ENCODE assay signal across 16 mouse cellular contexts in genomic region chr9:66895995-66896394, GRCm38 (mm10). TPM values are rescaled to one million over a fixed set of nuclear protein-coding genes. Genes with fewer than 3 reads are reported as not detected.
A peak's percentile ranks its signal among the peaks of the same experiment; 100 is the strongest.
DNase-seq lines count a peak whose midpoint lies in the region; ATAC-seq lines count a peak whose summit lies in the region.
"Had no signal": no experiment of that assay in that cellular context is flagged by ENCODE, and none has a peak within 500 bp of the region (broad histone marks: within the 10 kb centered on the region; RNA-seq: fewer than 3 reads in every experiment).

No protein-coding gene starts in this region.

- no peak overlapping the region for H3K4me3 ChIP-seq in limb, embryonic 10.5 days
- H3K4me3 ChIP-seq: forebrain, embryonic 12.5 days; limb, embryonic 12.5 days had no signal

- intact Hi-C loops in heart, postnatal 10 days (cut with DNase I), result loop anchor here (2.0 kb wide), 1 partner anchor 19 kb away; no protein-coding TSS in a partner anchor

- peak; percentile 85 for ATAC-seq in erythroid progenitor cell, adult 5-6 weeks (replicated peaks; ENCODE audit: low FRiP score, poor library complexity, severe bottlenecking)
- ATAC-seq in megakaryocyte progenitor cell, adult 5-6 weeks (replicated peaks; ENCODE audit: poor library complexity), result peak; percentile 79
- ATAC-seq in monocyte, adult 5-6 weeks (replicated peaks; ENCODE audit: insufficient number of reproducible peaks, low FRiP score, low TSS enrichment, poor library complexity, severe bottlenecking), result no peak

- 88% methylated on average over 5 of the region's 5 CpGs for WGBS in limb, embryonic 10.5 days

- peaks cover 14% of the 10 kb centered on the region for H3K4me1 ChIP-seq in limb, embryonic 10.5 days

- H3K27ac ChIP-seq in limb, embryonic 10.5 days, result no peak overlapping the region
- H3K27ac ChIP-seq: forebrain, embryonic 12.5 days; limb, embryonic 12.5 days had no signal

- no peaks in the 10 kb centered on the region for H3K9me3 ChIP-seq in limb, embryonic 10.5 days (replicated peaks)
- H3K9me3 ChIP-seq: forebrain, embryonic 12.5 days; limb, embryonic 12.5 days had no signal

- H3K36me3 ChIP-seq in limb, embryonic 10.5 days, result no peaks in the 10 kb centered on the region
- H3K36me3 ChIP-seq: forebrain, embryonic 12.5 days; limb, embryonic 12.5 days had no signal

- H3K27me3 ChIP-seq in limb, embryonic 10.5 days (ENCODE audit: low read depth, poor library complexity, severe bottlenecking), result no peaks in the 10 kb centered on the region
- H3K27me3 ChIP-seq: forebrain, embryonic 12.5 days; limb, embryonic 12.5 days had no signal

- peak; percentile 42 to 43 for DNase-seq in heart, postnatal 10 days
- no peak for DNase-seq in heart, adult 8-10 months (ENCODE audit: low spot score)
- DNase-seq in MEL-GATA-1-ER (ENCODE audit: extremely low read depth, low read depth), result peak; percentile 87
- DNase-seq in frontal cortex, adult 2 months (ENCODE audit: extremely low spot score in 1 of 2, low spot score in 1 of 2), result no peak
- no peak for DNase-seq in limb, embryonic 10.5 days (ENCODE audit: low spot score)
- DNase-seq: adrenal gland, postnatal 36 days; cerebellum, adult 2 months; gastrocnemius, postnatal 10 days; kidney, postnatal 25 days; right cerebral cortex, postnatal 14 days; thymus, postnatal 36 days had no signal

RNA-seq across cellular contexts. Expression of gene Rab8b, which starts 23.5 kb away (rescaled TPM):
- 10 to 100 TPM; 15.9 to 19.0 TPM for total RNA-seq in heart, postnatal 10 days (2021)
- total RNA-seq in heart, adult 8-10 months (2022), result 1 to 10 TPM; 7.7 to 9.2 (median 8.2) TPM
- total RNA-seq in erythroid progenitor cell, adult 5-6 weeks (2015; ENCODE audit: low replicate concordance), result 98.7 and 104 TPM in 2 replicates
- total RNA-seq in erythroid progenitor cell, adult 5-6 weeks (2017; ENCODE audit: low replicate concordance), result 113 and 121 TPM in 2 replicates
- total RNA-seq in megakaryocyte progenitor cell, adult 5-6 weeks (2015), result 45.6 and 48.8 TPM in 2 replicates
- 78.3 and 81.2 TPM in 2 replicates for total RNA-seq in megakaryocyte progenitor cell, adult 5-6 weeks (2017)
- 17.8 and 19.4 TPM in 2 replicates for polyA plus RNA-seq in frontal cortex, adult 2 months (2012; rRNA removed)
- 14.3 and 14.9 TPM in 2 replicates for polyA plus RNA-seq in limb, embryonic 10.5 days (2016; fragmentation: Nextera tagmentation; extraction: Ambion mirVana)
- total RNA-seq in monocyte, adult 5-6 weeks (2017), result 147 to 179 TPM (median 160 TPM) in 3 replicates

RNA-seq across cellular contexts. Expression of gene Rps27l, which starts 49.9 kb away (rescaled TPM):
- 100 to 1,000 TPM; 247 to 258 TPM for total RNA-seq in heart, postnatal 10 days (2021)
- 100 to 1,000 TPM; 151 to 173 (median 164) TPM for total RNA-seq in heart, adult 8-10 months (2022)
- total RNA-seq in erythroid progenitor cell, adult 5-6 weeks (2015; ENCODE audit: low replicate concordance), result 98.9 and 165 TPM in 2 replicates
- 37.9 and 53.8 TPM in 2 replicates for total RNA-seq in erythroid progenitor cell, adult 5-6 weeks (2017; ENCODE audit: low replicate concordance)
- total RNA-seq in megakaryocyte progenitor cell, adult 5-6 weeks (2015), result 550 and 649 TPM in 2 replicates
- 166 and 174 TPM in 2 replicates for total RNA-seq in megakaryocyte progenitor cell, adult 5-6 weeks (2017)
- polyA plus RNA-seq in frontal cortex, adult 2 months (2012; rRNA removed), result 54.6 and 58.6 TPM in 2 replicates
- polyA plus RNA-seq in limb, embryonic 10.5 days (2016; fragmentation: Nextera tagmentation; extraction: Ambion mirVana), result 775 and 943 TPM in 2 replicates
- total RNA-seq in monocyte, adult 5-6 weeks (2017), result 70.0 to 115 TPM (median 89.9 TPM) in 3 replicates

Comparison
In these comparisons a context has a peak if more than half of its experiments do, and no peak if none do; other contexts are left out.
1. DNase-seq: peak in heart, postnatal 10 days (2 of 2) and MEL-GATA-1-ER (single experiment); none in heart, adult 8-10 months (single experiment), frontal cortex, adult 2 months (0 of 2) and limb, embryonic 10.5 days (single experiment).